ENCODE assay signal across 19 mouse cellular contexts in genomic region chr7:130005406-130005805, GRCm38 (mm10).
DNase-seq lines count a peak whose midpoint lies in the region; ATAC-seq and TF ChIP-seq lines count a peak whose summit lies in the region.
"Had no signal": no experiment of that assay in that cellular context is flagged by ENCODE, and none has a peak within 500 bp of the region (broad histone marks: within the 10 kb centered on the region; RNA-seq: fewer than 3 reads in every experiment).

No protein-coding gene starts in this region.

- H3K9ac ChIP-seq in intestine, embryonic 14.5 days (ENCODE audit: low read length), result no peak overlapping the region
- H3K9ac ChIP-seq in intestine, postnatal 0 days (ENCODE audit: low read depth, low read length), result no peak overlapping the region
- H3K9ac ChIP-seq in midbrain, embryonic 14.5 days (replicated peaks; ENCODE audit: low read length), result no peak overlapping the region
- H3K9ac ChIP-seq in midbrain, embryonic 16.5 days (ENCODE audit: low read depth, low read length), result no peak overlapping the region
- H3K9ac ChIP-seq in limb, embryonic 13.5 days, result no peak overlapping the region
- H3K9ac ChIP-seq in forebrain, embryonic 14.5 days (ENCODE audit: low read length), result no peak overlapping the region
- H3K9ac ChIP-seq: hindbrain, embryonic 13.5 days; intestine, embryonic 15.5 days; liver, embryonic 12.5 days had no signal

- no peaks in the 10 kb centered on the region for H3K9me3 ChIP-seq in intestine, embryonic 14.5 days (ENCODE audit: control insufficient read depth, low read length)
- H3K9me3 ChIP-seq in intestine, postnatal 0 days (ENCODE audit: control insufficient read depth), result no peaks in the 10 kb centered on the region
- no peaks in the 10 kb centered on the region for H3K9me3 ChIP-seq in midbrain, embryonic 14.5 days (ENCODE audit: control insufficient read depth, low read length)
- H3K9me3 ChIP-seq in midbrain, embryonic 16.5 days (replicated peaks; ENCODE audit: control insufficient read depth, low read length, poor library complexity, severe bottlenecking), result no peaks in the 10 kb centered on the region
- no peaks in the 10 kb centered on the region for H3K9me3 ChIP-seq in limb, embryonic 13.5 days
- H3K9me3 ChIP-seq in forebrain, embryonic 14.5 days (replicated peaks; ENCODE audit: control insufficient read depth, low read length), result no peaks in the 10 kb centered on the region
- H3K9me3 ChIP-seq: forebrain, embryonic 10.5 days; hindbrain, embryonic 13.5 days; intestine, embryonic 15.5 days; liver, embryonic 12.5 days had no signal

- no peaks in the 10 kb centered on the region for H3K27me3 ChIP-seq in intestine, embryonic 14.5 days (replicated peaks; ENCODE audit: control insufficient read depth, insufficient read depth, low read length)
- H3K27me3 ChIP-seq in intestine, postnatal 0 days (replicated peaks; ENCODE audit: control insufficient read depth, insufficient read depth, low read length), result no peaks in the 10 kb centered on the region
- 0 out of 2 replicates have a peak, but pooled peaks cover 4% of the 10 kb centered on the region for H3K27me3 ChIP-seq in midbrain, embryonic 14.5 days (ENCODE audit: control insufficient read depth, insufficient read depth, low read length)
- H3K27me3 ChIP-seq in midbrain, embryonic 16.5 days (ENCODE audit: control insufficient read depth, insufficient read depth, low read depth, low read length), result no peaks in the 10 kb centered on the region
- H3K27me3 ChIP-seq in limb, embryonic 13.5 days, result peaks cover 5% of the 10 kb centered on the region; the same call in 1 of the 2 replicates
- H3K27me3 ChIP-seq in forebrain, embryonic 14.5 days (replicated peaks; ENCODE audit: control insufficient read depth, insufficient read depth, low read length), result no peaks in the 10 kb centered on the region; the same call in 1 of the 2 replicates
- H3K27me3 ChIP-seq: intestine, embryonic 15.5 days; liver, embryonic 12.5 days; Patski had no signal

- H3K4me3 ChIP-seq in intestine, embryonic 14.5 days (ENCODE audit: low read depth, low read length), result no peak overlapping the region
- no peak overlapping the region for H3K4me3 ChIP-seq in intestine, postnatal 0 days (ENCODE audit: low read depth, low read length)
- no peak overlapping the region for H3K4me3 ChIP-seq in midbrain, embryonic 14.5 days (replicated peaks; ENCODE audit: low read depth, low read length)
- no peak overlapping the region for H3K4me3 ChIP-seq in midbrain, embryonic 16.5 days (ENCODE audit: low read depth, low read length)
- no peak overlapping the region for H3K4me3 ChIP-seq in limb, embryonic 13.5 days
- no peak overlapping the region for H3K4me3 ChIP-seq in forebrain, embryonic 14.5 days (ENCODE audit: low read depth, low read length)
- H3K4me3 ChIP-seq: forebrain, embryonic 10.5 days; hindbrain, embryonic 13.5 days; intestine, embryonic 15.5 days; left cerebral cortex, adult 2 months; liver, embryonic 12.5 days had no signal

- H3K4me2 ChIP-seq in intestine, embryonic 14.5 days (ENCODE audit: low read length), result peak overlapping the region; percentile 12; the same call in 1 of the 2 replicates
- no peak overlapping the region for H3K4me2 ChIP-seq in intestine, postnatal 0 days (replicated peaks; ENCODE audit: low read depth)
- H3K4me2 ChIP-seq in midbrain, embryonic 14.5 days (ENCODE audit: low read length), result no peak overlapping the region
- no peak overlapping the region for H3K4me2 ChIP-seq in midbrain, embryonic 16.5 days (ENCODE audit: low read length)
- H3K4me2 ChIP-seq in limb, embryonic 13.5 days (replicated peaks), result no peak overlapping the region
- H3K4me2 ChIP-seq in forebrain, embryonic 14.5 days (ENCODE audit: low read length), result no peak overlapping the region
- H3K4me2 ChIP-seq: hindbrain, embryonic 13.5 days; intestine, embryonic 15.5 days; liver, embryonic 12.5 days had no signal

- ATAC-seq in intestine, embryonic 14.5 days (replicated peaks; ENCODE audit: low FRiP score, low TSS enrichment, low read depth), result no peak
- no peak for ATAC-seq in intestine, postnatal 0 days
- ATAC-seq in midbrain, embryonic 14.5 days (ENCODE audit: low FRiP score, low TSS enrichment), result no peak
- no peak for ATAC-seq in midbrain, embryonic 16.5 days
- ATAC-seq in limb, embryonic 13.5 days (ENCODE audit: low FRiP score, low read depth), result peak; percentile 28; the same call in 1 of the 2 replicates
- ATAC-seq in frontal cortex, adult (ENCODE audit: low TSS enrichment), result no peak
- ATAC-seq in forebrain, embryonic 14.5 days, result no peak
- ATAC-seq: activated CD4-positive, CD25-positive, alpha-beta regulatory T cell, adult 4 months; intestine, embryonic 15.5 days; liver, embryonic 12.5 days; Patski had no signal

- H3K36me3 ChIP-seq in intestine, embryonic 14.5 days (ENCODE audit: control insufficient read depth, insufficient read depth, low read length), result no peaks in the 10 kb centered on the region
- H3K36me3 ChIP-seq in intestine, postnatal 0 days (ENCODE audit: control insufficient read depth, insufficient read depth), result no peaks in the 10 kb centered on the region
- H3K36me3 ChIP-seq in midbrain, embryonic 14.5 days (ENCODE audit: control insufficient read depth, insufficient read depth, low read length), result no peaks in the 10 kb centered on the region
- H3K36me3 ChIP-seq in midbrain, embryonic 16.5 days (ENCODE audit: control insufficient read depth, insufficient read depth, low read length), result no peaks in the 10 kb centered on the region
- no peaks in the 10 kb centered on the region for H3K36me3 ChIP-seq in limb, embryonic 13.5 days
- H3K36me3 ChIP-seq in forebrain, embryonic 14.5 days (ENCODE audit: control insufficient read depth, insufficient read depth, low read length), result no peaks in the 10 kb centered on the region
- H3K36me3 ChIP-seq: forebrain, embryonic 10.5 days; hindbrain, embryonic 13.5 days; intestine, embryonic 15.5 days; liver, embryonic 12.5 days had no signal

- no peak for TF ChIP-seq CTCF in intestine, postnatal 0 days (IDR thresholded peaks at IDR 0.05; ENCODE audit: low read depth)

- H3K4me1 ChIP-seq in intestine, embryonic 14.5 days (replicated peaks; ENCODE audit: control insufficient read depth, insufficient read depth, low read length), result peaks cover 38% of the 10 kb centered on the region
- no peaks in the 10 kb centered on the region for H3K4me1 ChIP-seq in intestine, postnatal 0 days (replicated peaks; ENCODE audit: control insufficient read depth, insufficient read depth, low read length)
- peaks cover 3% of the 10 kb centered on the region; the same call in 1 of the 2 replicates for H3K4me1 ChIP-seq in midbrain, embryonic 14.5 days (ENCODE audit: control insufficient read depth, insufficient read depth, low read length)
- H3K4me1 ChIP-seq in midbrain, embryonic 16.5 days (ENCODE audit: control insufficient read depth, insufficient read depth, low read length), result peaks cover 17% of the 10 kb centered on the region
- H3K4me1 ChIP-seq in limb, embryonic 13.5 days, result peaks cover 58% of the 10 kb centered on the region
- no peaks in the 10 kb centered on the region for H3K4me1 ChIP-seq in forebrain, embryonic 14.5 days (ENCODE audit: control insufficient read depth, insufficient read depth, low read length)
- H3K4me1 ChIP-seq: liver, embryonic 12.5 days had no signal

- DNase-seq in intestine, embryonic 14.5 days (ENCODE audit: low spot score), result peak; percentile 52
- peak; percentile 43 for DNase-seq in midbrain, embryonic 14.5 days
- DNase-seq in forebrain, embryonic 14.5 days (ENCODE audit: low spot score), result no peak
- DNase-seq: adrenal gland, postnatal 14 days; cerebellum, adult 18-20 months; gastrocnemius, postnatal 36 days; kidney, postnatal 10 days; thymus, adult 2 months had no signal

- peak overlapping the region; percentile 64; the same call in 1 of the 2 replicates for H3K27ac ChIP-seq in intestine, embryonic 14.5 days (ENCODE audit: low read depth)
- no peak overlapping the region for H3K27ac ChIP-seq in intestine, postnatal 0 days (ENCODE audit: low read depth, low read length)
- no peak overlapping the region for H3K27ac ChIP-seq in midbrain, embryonic 14.5 days (replicated peaks; ENCODE audit: low read depth, low read length)
- H3K27ac ChIP-seq in midbrain, embryonic 16.5 days (ENCODE audit: low read length), result no peak overlapping the region
- peak overlapping the region; percentile 59 for H3K27ac ChIP-seq in limb, embryonic 13.5 days
- H3K27ac ChIP-seq in forebrain, embryonic 14.5 days (ENCODE audit: low read depth, low read length), result no peak overlapping the region
- H3K27ac ChIP-seq: forebrain, embryonic 10.5 days; hindbrain, embryonic 13.5 days; intestine, embryonic 15.5 days; left cerebral cortex, adult 2 months; liver, embryonic 12.5 days had no signal

- WGBS in intestine, embryonic 14.5 days, result 26% methylated on average over 10 of the region's 10 CpGs
- 59% methylated on average over 10 of the region's 10 CpGs for WGBS in intestine, postnatal 0 days
- 31% methylated on average over 10 of the region's 10 CpGs for WGBS in midbrain, embryonic 14.5 days
- 29% methylated on average over 10 of the region's 10 CpGs for WGBS in midbrain, embryonic 16.5 days
- 44% methylated on average over 10 of the region's 10 CpGs for WGBS in limb, embryonic 13.5 days
- 49% methylated on average over 10 of the region's 10 CpGs for WGBS in forebrain, embryonic 14.5 days

Comparison
In these comparisons a context has a peak if more than half of its experiments do, and no peak if none do; other contexts are left out.
1. H3K27ac ChIP-seq: peak in intestine, embryonic 14.5 days (single experiment) and limb, embryonic 13.5 days (single experiment); none in intestine, postnatal 0 days (single experiment), midbrain, embryonic 14.5 days (single experiment), midbrain, embryonic 16.5 days (single experiment) and forebrain, embryonic 14.5 days (single experiment).